Mouse (Mus musculus): ENCODE measurements around the gene Fan1. TPM values are rescaled to one million over a fixed set of nuclear protein-coding genes. Genes with fewer than 3 reads are reported as not detected.
A peak's percentile ranks its signal among the peaks of the same experiment; 100 is the strongest.

Fan1 gene
- total RNA-seq, 2 experiments from 2014 or later = 10.6 to 10.7 TPM

GRCm38 (mm10) chr7:64332686-64333085 is 41.2 kb downstream of the Fan1 start:
- no peak for DNase-seq (ENCODE audit: low spot score in 2 of 2)

- DNase-seq (ENCODE audit: low spot score in 2 of 2) = no peak
These were observed 42.6 kb downstream of the Fan1 start for GRCm38 (mm10) chr7:64331309-64331708.

GRCm38 (mm10) chr7:64327486-64327885 is 46.4 kb downstream of the Fan1 start:
- no peak for DNase-seq (ENCODE audit: low spot score in 2 of 2)

- DNase-seq (ENCODE audit: low spot score in 2 of 2) = peak; percentile 86 to 94
These were observed 47.0 kb downstream of the Fan1 start for GRCm38 (mm10) chr7:64326892-64327291.

GRCm38 (mm10) chr7:64321658-64322057 is 52.2 kb downstream of the Fan1 start:
- DNase-seq (ENCODE audit: low spot score in 2 of 2) = no peak

- DNase-seq (ENCODE audit: low spot score in 2 of 2) = no peak
These were observed 52.8 kb downstream of the Fan1 start for GRCm38 (mm10) chr7:64321125-64321524.

GRCm38 (mm10) chr7:64312811-64313210 is 61.1 kb downstream of the Fan1 start:
- no peak for DNase-seq (ENCODE audit: low spot score in 2 of 2)

GRCm38 (mm10) chr7:64310756-64311155 is 63.1 kb downstream of the Fan1 start:
- no peak for DNase-seq (ENCODE audit: low spot score in 2 of 2)

GRCm38 (mm10) chr7:64310241-64310640 is 63.7 kb downstream of the Fan1 start:
- no peak for DNase-seq (ENCODE audit: low spot score in 2 of 2)

Other genes starting within 250 kb of the Fan1 start
- under 1 TPM; 0.37 to 0.84 TPM for gene Trpm1, start 220.3 kb downstream of the Fan1 start, total RNA-seq (2021)
- gene Mtmr10, start 86.4 kb downstream of the Fan1 start, total RNA-seq (2021) = 10 to 100 TPM; 16.3 to 17.4 TPM
- 10 to 100 TPM; 18.2 to 22.4 TPM for gene Mphosph10, start 18.2 kb upstream of the Fan1 start, total RNA-seq (2021)
- gene Mcee, start 18.5 kb upstream of the Fan1 start, total RNA-seq (2021) = 10 to 100 TPM; 42.1 to 44.3 TPM
- gene Apba2, start 127.6 kb upstream of the Fan1 start, total RNA-seq (2021) = 100 to 1,000 TPM; 228 to 245 TPM

Data from left cerebral cortex, adult 18-20 months (tissue).